Mouse (Mus musculus): ENCODE data around the gene Mpl. TPM values are rescaled to one million over a fixed set of nuclear protein-coding genes. Genes with fewer than 3 reads are reported as not detected.

The Mpl gene
- polyA plus RNA-seq, 1 experiment: not detected

- TF ChIP-seq MYOG (IDR thresholded peaks at IDR 0.05; ENCODE audit: control insufficient read depth in 1 of 3, insufficient read depth in 1 of 3, insufficient read length in 2 of 3, low read depth in 2 of 3) (no peak), TCF3 (IDR thresholded peaks at IDR 0.05; ENCODE audit: insufficient read length, low read depth) (no peak), TCF12 (IDR thresholded peaks at IDR 0.05; ENCODE audit: insufficient read depth, poor library complexity, severe bottlenecking) (no peak), REST (IDR thresholded peaks at IDR 0.05; ENCODE audit: insufficient read depth, insufficient read length) (no peak), SRF (IDR thresholded peaks at IDR 0.05; ENCODE audit: control insufficient read depth, insufficient read length, low read depth) (no peak), MAX (IDR thresholded peaks at IDR 0.05; ENCODE audit: low read depth) (no peak), CEBPB (IDR thresholded peaks at IDR 0.05; ENCODE audit: insufficient read depth, poor library complexity, severe bottlenecking) (no peak), E2F4 (IDR thresholded peaks at IDR 0.05; ENCODE audit: insufficient read depth) (no peak), USF1 (IDR thresholded peaks at IDR 0.05; ENCODE audit: low read depth) (no peak), POLR2AphosphoS2 (IDR thresholded peaks at IDR 0.05; ENCODE audit: insufficient read length, low read depth) (no peak), MYOD1 (IDR thresholded peaks at IDR 0.05; ENCODE audit: control insufficient read depth in 1 of 3, insufficient read length in 2 of 3, low read depth in 2 of 3) (no peak), POLR2A (IDR thresholded peaks at IDR 0.05; ENCODE audit: insufficient read length, low read depth) (no peak)
- peaks cover 29% of the 10 kb centered on the region for H3K36me3 ChIP-seq (ENCODE audit: control insufficient read depth, insufficient read depth)
- no peak overlapping the region for H3K4me2 ChIP-seq (ENCODE audit: low read depth)
- no peaks in the 10 kb centered on the region for H3K27me3 ChIP-seq (ENCODE audit: control insufficient read depth, insufficient read depth, insufficient read length)
- H3ac ChIP-seq (ENCODE audit: control insufficient read depth, insufficient read length): no peak overlapping the region
- H3K79me2 ChIP-seq (ENCODE audit: control insufficient read depth, insufficient read depth): no peaks in the 10 kb centered on the region
- H3K4me3 ChIP-seq: no peak overlapping the region
Observed at GRCm38 (mm10) chr4:118401421-118401820, 55.9 kb downstream of the Mpl start.

- no peaks in the 10 kb centered on the region for H3K79me2 ChIP-seq (ENCODE audit: control insufficient read depth, insufficient read depth)
Observed at GRCm38 (mm10) chr4:118398400-118398799, 58.9 kb downstream of the Mpl start.

GRCm38 (mm10) chr4:118396433-118396832 is 60.9 kb downstream of the Mpl start:
- no peak overlapping the region for H3ac ChIP-seq (ENCODE audit: control insufficient read depth, insufficient read length)
- H3K36me3 ChIP-seq (ENCODE audit: control insufficient read depth, insufficient read depth): peaks cover 34% of the 10 kb centered on the region
- TF ChIP-seq TCF3 (IDR thresholded peaks at IDR 0.05; ENCODE audit: insufficient read length, low read depth): no peak
- no peak overlapping the region for H3K4me2 ChIP-seq (ENCODE audit: low read depth)
- H3K79me2 ChIP-seq (ENCODE audit: control insufficient read depth, insufficient read depth): no peaks in the 10 kb centered on the region
- no peaks in the 10 kb centered on the region for H3K27me3 ChIP-seq (ENCODE audit: control insufficient read depth, insufficient read depth, insufficient read length)
- H3K4me3 ChIP-seq: no peak overlapping the region

More at GRCm38 (mm10) chr4:118398400-118398799, 58.9 kb downstream of the Mpl start:
- H3ac ChIP-seq (ENCODE audit: control insufficient read depth, insufficient read length): no peak overlapping the region
- no peaks in the 10 kb centered on the region for H3K27me3 ChIP-seq (ENCODE audit: control insufficient read depth, insufficient read depth, insufficient read length)
- no peak overlapping the region for H3K4me2 ChIP-seq (ENCODE audit: low read depth)
- no peak overlapping the region for H3K4me3 ChIP-seq
- TF ChIP-seq MAX (IDR thresholded peaks at IDR 0.05; ENCODE audit: low read depth) (no peak), SRF (IDR thresholded peaks at IDR 0.05; ENCODE audit: control insufficient read depth, insufficient read length, low read depth) (no peak), USF1 (IDR thresholded peaks at IDR 0.05; ENCODE audit: low read depth) (no peak), POLR2AphosphoS2 (IDR thresholded peaks at IDR 0.05; ENCODE audit: insufficient read length, low read depth) (no peak), CEBPB (IDR thresholded peaks at IDR 0.05; ENCODE audit: insufficient read depth, poor library complexity, severe bottlenecking) (no peak), POLR2A (IDR thresholded peaks at IDR 0.05; ENCODE audit: insufficient read length, low read depth) (no peak), E2F4 (IDR thresholded peaks at IDR 0.05; ENCODE audit: insufficient read depth) (no peak), REST (IDR thresholded peaks at IDR 0.05; ENCODE audit: insufficient read depth, insufficient read length) (no peak), TCF3 (IDR thresholded peaks at IDR 0.05; ENCODE audit: insufficient read length, low read depth) (no peak), MYOG (IDR thresholded peaks at IDR 0.05; ENCODE audit: control insufficient read depth in 1 of 3, insufficient read depth in 1 of 3, insufficient read length in 2 of 3, low read depth in 2 of 3) (no peak), TCF12 (IDR thresholded peaks at IDR 0.05; ENCODE audit: insufficient read depth, poor library complexity, severe bottlenecking) (no peak), MYOD1 (IDR thresholded peaks at IDR 0.05; ENCODE audit: control insufficient read depth in 1 of 3, insufficient read length in 2 of 3, low read depth in 2 of 3) (no peak)
- H3K36me3 ChIP-seq (ENCODE audit: control insufficient read depth, insufficient read depth): peaks cover 31% of the 10 kb centered on the region

DNA sequence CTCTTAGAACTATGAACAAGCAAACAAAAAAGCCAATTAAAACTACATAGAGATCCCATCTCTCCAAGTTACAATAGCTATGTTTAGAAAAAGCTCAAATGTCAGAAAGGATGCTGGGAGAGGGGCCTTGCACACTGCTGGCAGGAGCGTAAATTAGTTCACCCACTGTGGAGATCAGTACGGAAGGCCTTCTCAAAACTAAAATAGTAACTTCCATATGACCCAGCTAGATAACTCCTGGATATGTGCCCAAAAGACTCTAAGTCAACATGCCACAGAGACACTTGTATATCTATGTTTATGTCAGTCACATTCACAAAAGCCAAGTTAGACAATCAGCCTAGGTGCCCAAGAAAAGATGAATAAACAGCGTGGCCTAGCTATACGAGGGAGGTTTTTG is 62.0 kb downstream of the Mpl start:
- Histone ChIP-seq H3ac (ENCODE audit: control insufficient read depth, insufficient read length) (no peak overlapping the region), H3K4me2 (ENCODE audit: low read depth) (no peak overlapping the region), H3K79me2 (ENCODE audit: control insufficient read depth, insufficient read depth) (no peaks in the 10 kb centered on the region), H3K36me3 (ENCODE audit: control insufficient read depth, insufficient read depth) (peaks cover 29% of the 10 kb centered on the region), H3K27me3 (ENCODE audit: control insufficient read depth, insufficient read depth, insufficient read length) (no peaks in the 10 kb centered on the region), H3K4me3 (no peak overlapping the region)
- TF ChIP-seq MAX (IDR thresholded peaks at IDR 0.05; ENCODE audit: low read depth): no peak
- no peak for TF ChIP-seq POLR2A (IDR thresholded peaks at IDR 0.05; ENCODE audit: insufficient read length, low read depth)
- no peak for TF ChIP-seq TCF12 (IDR thresholded peaks at IDR 0.05; ENCODE audit: insufficient read depth, poor library complexity, severe bottlenecking)
- TF ChIP-seq E2F4 (IDR thresholded peaks at IDR 0.05; ENCODE audit: insufficient read depth): no peak
- TF ChIP-seq MYOD1 (IDR thresholded peaks at IDR 0.05; ENCODE audit: control insufficient read depth in 1 of 3, insufficient read length in 2 of 3, low read depth in 2 of 3): no peak
- TF ChIP-seq TCF3 (IDR thresholded peaks at IDR 0.05; ENCODE audit: insufficient read length, low read depth): no peak
- no peak for TF ChIP-seq CEBPB (IDR thresholded peaks at IDR 0.05; ENCODE audit: insufficient read depth, poor library complexity, severe bottlenecking)
- no peak for TF ChIP-seq REST (IDR thresholded peaks at IDR 0.05; ENCODE audit: insufficient read depth, insufficient read length)
- TF ChIP-seq POLR2AphosphoS2 (IDR thresholded peaks at IDR 0.05; ENCODE audit: insufficient read length, low read depth): no peak
- TF ChIP-seq USF1 (IDR thresholded peaks at IDR 0.05; ENCODE audit: low read depth): no peak

GRCm38 (mm10) chr4:118394505-118394904 is 62.8 kb downstream of the Mpl start:
- H3K79me2 ChIP-seq (ENCODE audit: control insufficient read depth, insufficient read depth): no peaks in the 10 kb centered on the region
- H3K36me3 ChIP-seq (ENCODE audit: control insufficient read depth, insufficient read depth): peaks cover 29% of the 10 kb centered on the region
- H3ac ChIP-seq (ENCODE audit: control insufficient read depth, insufficient read length): no peak overlapping the region
- H3K27me3 ChIP-seq (ENCODE audit: control insufficient read depth, insufficient read depth, insufficient read length): no peaks in the 10 kb centered on the region
- no peak overlapping the region for H3K4me3 ChIP-seq
- TF ChIP-seq USF1 (IDR thresholded peaks at IDR 0.05; ENCODE audit: low read depth): no peak
- no peak for TF ChIP-seq POLR2AphosphoS2 (IDR thresholded peaks at IDR 0.05; ENCODE audit: insufficient read length, low read depth)
- no peak for TF ChIP-seq TCF12 (IDR thresholded peaks at IDR 0.05; ENCODE audit: insufficient read depth, poor library complexity, severe bottlenecking)
- TF ChIP-seq REST (IDR thresholded peaks at IDR 0.05; ENCODE audit: insufficient read depth, insufficient read length): no peak
- no peak overlapping the region for H3K4me2 ChIP-seq (ENCODE audit: low read depth)

Other genes with a start within 250 kb of the Mpl start
- 7.6 TPM for gene Ptprf, start 166.1 kb downstream of the Mpl start, polyA plus RNA-seq (2012; fragmentation: generic; extraction: Trizol)
- 8.1 TPM for gene Szt2, start 48.2 kb downstream of the Mpl start, polyA plus RNA-seq (2012; fragmentation: generic; extraction: Trizol)
- gene Med8, start 48.2 kb downstream of the Mpl start, polyA plus RNA-seq (2012; fragmentation: generic; extraction: Trizol): 78.6 TPM
- 136 TPM for gene Elovl1, start 29.4 kb downstream of the Mpl start, polyA plus RNA-seq (2012; fragmentation: generic; extraction: Trizol)
- gene Cdc20, start 20.2 kb downstream of the Mpl start, polyA plus RNA-seq (2012; fragmentation: generic; extraction: Trizol): 79.8 TPM
- gene Tie1, start 32.5 kb upstream of the Mpl start, polyA plus RNA-seq (2012; fragmentation: generic; extraction: Trizol): not detected
- gene 2610528J11Rik, start 69.5 kb upstream of the Mpl start, polyA plus RNA-seq (2012; fragmentation: generic; extraction: Trizol): not detected
- gene Tmem125, start 86.5 kb upstream of the Mpl start, polyA plus RNA-seq (2012; fragmentation: generic; extraction: Trizol): not detected
- not detected for gene Cfap57, start 163.3 kb upstream of the Mpl start, polyA plus RNA-seq (2012; fragmentation: generic; extraction: Trizol)
- 71.7 TPM for gene Ebna1bp2, start 163.3 kb upstream of the Mpl start, polyA plus RNA-seq (2012; fragmentation: generic; extraction: Trizol)
- gene Olfr62, start 201.4 kb upstream of the Mpl start, polyA plus RNA-seq (2012; fragmentation: generic; extraction: Trizol): not detected
- gene Olfr1342, start 235.2 kb upstream of the Mpl start, polyA plus RNA-seq (2012; fragmentation: generic; extraction: Trizol): not detected
- not detected for gene Olfr1341, start 246.0 kb upstream of the Mpl start, polyA plus RNA-seq (2012; fragmentation: generic; extraction: Trizol)

Data from myocyte (in vitro differentiated cells).